Mouse (Mus musculus) thymus, adult 2 months (tissue): ENCODE data around the gene Vwc2. TPM values are rescaled to one million over a fixed set of nuclear protein-coding genes. Genes with fewer than 3 reads are reported as not detected.

Source experiments
- DNase-seq: peaks from one replicate; pipeline ENCODE4 v3.0.0; 2021
- H3K27ac ChIP-seq: fragments of 200-500 bp; 2 replicates; pipeline ENCODE4 v1.5.1; 2012; ENCODE audit warnings: low read length, control low read depth; ENCODE audit not compliant: control insufficient read depth, insufficient read depth
- H3K27me3 ChIP-seq: fragments of 200-500 bp; 2 replicates; pipeline ENCODE4 v1.6.1; 2012; ENCODE audit warnings: mild to moderate bottlenecking, low read length, moderate library complexity, mixed read lengths; ENCODE audit not compliant: control insufficient read depth, insufficient read depth
- H3K36me3 ChIP-seq: fragments of 200-500 bp; 2 replicates; pipeline ENCODE4 v1.6.1; 2012; ENCODE audit warnings: mild to moderate bottlenecking, low read length, moderate library complexity; ENCODE audit not compliant: control insufficient read depth, insufficient read depth
- H3K4me1 ChIP-seq: fragments of 200-500 bp; replicated peaks from 2 replicates; pipeline ENCODE4 v1.6.1; 2012; ENCODE audit warnings: low read length; ENCODE audit not compliant: control insufficient read depth, insufficient read depth
- H3K4me3 ChIP-seq: fragments of 200-500 bp; 2 replicates; pipeline ENCODE4 v1.5.1; 2012; ENCODE audit warnings: mild to moderate bottlenecking, low read length, control low read depth, moderate library complexity; ENCODE audit not compliant: control insufficient read depth, insufficient read depth
- CTCF ChIP-seq: fragments of 200-500 bp; IDR thresholded peaks from 2 replicates; pipeline ENCODE4 v1.5.1; 2012; ENCODE audit warnings: mild to moderate bottlenecking, control low read depth, low read length, moderate library complexity, borderline replicate concordance; ENCODE audit not compliant: control insufficient read depth, poor library complexity, insufficient read depth; ENCODE audit errors: extremely low read depth
- POLR2A ChIP-seq: fragments of 200-500 bp; IDR thresholded peaks from 2 replicates; pipeline ENCODE4 v1.6.1; 2012; ENCODE audit warnings: mild to moderate bottlenecking, low read length, control low read depth, moderate library complexity; ENCODE audit not compliant: control insufficient read depth, poor library complexity, insufficient read depth; ENCODE audit errors: extremely low read depth
- WGBS: fragments of 180-500 bp; shearing (Covaris S2); methylation state at CpG from one replicate; pipeline ENCODE4 v1.1.7; 2018; 5-methylcytosine and 5-hydroxymethylcytosine counted together
- polyA plus RNA-seq: library from polyadenylated mRNA; depleted of rRNA; stranded (reverse); fragments of >200 nt; gene quantifications from 2 replicates; pipeline ENCODE4 v1.2.3, GENCODE M21; 2012; rRNA removed

Gene Vwc2
- 0.18 and 0.20 TPM in 2 replicates for polyA plus RNA-seq

DNA sequence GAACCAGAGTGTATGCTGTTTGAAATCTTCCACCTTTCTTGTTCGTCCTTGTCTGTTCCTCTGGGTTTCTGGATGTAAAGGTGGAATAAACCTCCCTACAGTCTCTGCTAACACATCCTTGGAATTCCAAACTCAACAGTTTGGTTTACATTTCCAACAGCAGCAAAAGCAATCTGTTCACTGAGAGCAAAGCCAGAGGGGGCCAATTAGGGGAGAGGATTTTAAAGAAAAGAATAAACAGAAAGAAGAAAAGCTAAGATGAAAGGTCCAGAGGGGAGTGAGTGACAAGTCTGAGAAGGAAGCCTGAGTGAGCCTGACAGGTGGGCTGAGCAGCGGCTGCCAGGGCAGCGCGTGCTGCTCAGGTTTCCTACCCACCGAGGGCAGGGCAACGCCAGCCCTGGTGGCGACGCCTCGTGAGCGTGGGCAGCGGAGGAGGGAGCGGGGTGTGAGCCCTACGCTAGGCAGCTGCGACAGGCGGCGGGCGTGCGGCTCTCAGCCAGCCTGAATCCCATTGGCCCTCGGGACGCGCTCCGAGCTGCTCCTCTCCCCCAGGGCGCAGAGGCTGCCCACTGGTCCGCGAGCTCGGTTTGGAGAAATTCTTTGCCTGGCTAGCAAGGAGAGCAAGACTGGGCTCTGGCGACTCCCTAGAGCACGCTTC is at the start of gene Vwc2:
Gene Vwc2, plus strand, starts transcription at position 648 of the 658 bp plus-strand sequence.
- H3K36me3 ChIP-seq: no peaks in the 10 kb centered on the region
- TF ChIP-seq POLR2A (no peak), CTCF (no peak)
- WGBS: 5% methylated on average over 28 of the region's 28 CpGs
- H3K4me1 ChIP-seq: no peaks in the 10 kb centered on the region
- no peak within 1 kb of the TSS for H3K27ac ChIP-seq
- DNase-seq: no peak
- H3K4me3 ChIP-seq: no peak within 1 kb of the TSS
- H3K27me3 ChIP-seq: no peaks in the 10 kb centered on the region; the same call in 1 of the 2 replicates

DNA sequence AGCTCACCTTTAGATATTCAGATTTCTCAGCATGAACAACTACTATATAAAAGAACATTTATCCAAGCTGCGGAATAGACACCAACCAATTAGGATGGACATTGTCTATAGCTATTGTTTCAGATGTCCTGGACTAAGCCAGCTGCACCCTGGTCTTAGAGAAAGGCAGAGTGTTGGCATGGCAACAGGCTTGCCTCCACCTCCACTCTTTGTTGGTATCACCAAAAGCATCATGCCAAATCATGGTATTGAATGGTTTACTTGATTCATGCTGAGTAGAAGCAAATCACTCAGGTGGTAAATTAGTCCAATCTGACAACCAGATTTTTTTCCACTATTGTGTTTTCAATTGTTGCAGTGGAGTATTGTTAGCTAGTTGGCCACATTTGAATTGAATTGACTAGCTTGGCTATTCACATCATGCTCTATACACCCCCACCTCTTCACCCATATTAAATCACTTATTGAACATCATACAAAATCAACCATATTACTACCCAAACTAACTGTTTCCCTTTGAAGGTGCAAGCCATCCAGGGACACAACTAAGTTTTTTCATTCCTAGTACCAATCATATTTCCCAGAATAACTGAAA is 25.8 kb upstream of the Vwc2 start:
- H3K4me1 ChIP-seq: no peaks in the 10 kb centered on the region
- DNase-seq: no peak
- 94% methylated on average over 1 of the region's 1 CpGs for WGBS
- H3K4me3 ChIP-seq: no peak overlapping the region
- no peaks in the 10 kb centered on the region for H3K36me3 ChIP-seq
- no peaks in the 10 kb centered on the region for H3K27me3 ChIP-seq
- no peak overlapping the region for H3K27ac ChIP-seq
- TF ChIP-seq POLR2A: no peak
- no peak for TF ChIP-seq CTCF

DNA sequence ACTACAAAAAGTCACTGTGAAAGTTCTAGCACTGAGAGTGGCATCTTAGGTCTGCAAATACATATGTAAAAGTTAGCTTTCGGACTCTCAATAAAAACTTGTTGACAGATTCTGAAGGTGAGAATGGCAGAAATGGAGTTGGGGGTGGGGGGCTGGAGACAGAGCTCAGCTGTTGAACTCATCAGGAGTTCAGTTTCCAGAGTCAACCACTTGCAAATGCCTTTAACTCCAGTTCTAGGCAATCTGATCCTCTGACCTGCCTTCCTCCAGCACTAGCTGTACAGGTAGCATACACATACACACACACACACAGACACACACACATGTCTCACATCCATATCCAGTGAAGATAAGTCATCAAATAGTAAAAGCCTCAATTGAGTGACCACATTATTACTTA is 16.4 kb upstream of the Vwc2 start:
- Histone ChIP-seq H3K27ac (no peak overlapping the region), H3K4me1 (no peaks in the 10 kb centered on the region), H3K4me3 (no peak overlapping the region), H3K36me3 (no peaks in the 10 kb centered on the region), H3K27me3 (no peaks in the 10 kb centered on the region)
- no peak for DNase-seq
- TF ChIP-seq CTCF: no peak
- WGBS: 96% methylated on average over 1 of the region's 1 CpGs

DNA sequence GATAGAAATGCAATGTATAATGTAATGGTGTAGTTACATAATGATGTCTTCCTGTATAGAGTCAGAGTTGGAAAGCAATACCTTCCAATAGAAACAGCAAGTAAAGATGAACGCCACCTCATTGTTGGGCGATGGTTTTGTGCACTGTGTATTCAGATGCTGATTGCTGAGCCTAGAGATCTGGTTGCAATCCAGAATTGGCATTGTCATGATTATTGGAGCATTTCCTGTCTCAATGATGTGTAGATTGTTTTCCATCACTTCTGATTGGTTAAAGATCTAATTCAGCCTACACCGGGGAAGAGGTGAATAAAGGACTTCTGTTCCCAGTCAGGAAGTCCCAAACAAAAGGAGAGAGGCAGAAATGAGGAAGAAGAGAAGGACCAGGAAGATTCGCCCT is 15.7 kb upstream of the Vwc2 start:
- no peaks in the 10 kb centered on the region for H3K27me3 ChIP-seq
- no peaks in the 10 kb centered on the region for H3K4me1 ChIP-seq
- H3K4me3 ChIP-seq: no peak overlapping the region
- no peak overlapping the region for H3K27ac ChIP-seq
- no peaks in the 10 kb centered on the region for H3K36me3 ChIP-seq
- DNase-seq: no peak
- TF ChIP-seq CTCF: no peak
- TF ChIP-seq POLR2A: no peak
- 77% methylated on average over 4 of the region's 4 CpGs for WGBS

DNA sequence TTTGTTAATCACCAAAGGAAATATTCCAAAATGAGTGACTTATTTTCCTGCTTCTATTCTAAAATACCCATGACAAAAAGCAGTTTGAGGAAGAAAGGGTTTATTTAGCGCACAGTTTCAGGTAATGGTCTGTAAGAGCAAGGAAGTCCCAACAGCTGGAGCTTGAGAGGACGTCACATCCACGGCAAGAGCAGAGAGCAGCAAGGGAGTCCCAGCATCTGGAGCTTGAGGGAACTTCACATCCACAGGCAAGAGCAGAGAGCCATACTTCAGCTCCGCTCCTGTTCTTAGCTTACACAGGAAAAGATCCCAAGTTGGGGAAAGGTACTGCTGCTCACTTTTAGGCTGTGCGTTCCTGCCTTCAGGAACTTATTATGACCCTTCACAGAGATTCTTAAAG is 15.0 kb upstream of the Vwc2 start:
- Histone ChIP-seq H3K4me3 (no peak overlapping the region), H3K27ac (no peak overlapping the region), H3K36me3 (no peaks in the 10 kb centered on the region), H3K27me3 (no peaks in the 10 kb centered on the region), H3K4me1 (no peaks in the 10 kb centered on the region)
- WGBS: 85% methylated on average over 5 of the region's 5 CpGs
- TF ChIP-seq POLR2A (no peak), CTCF (no peak)
- DNase-seq: no peak

DNA sequence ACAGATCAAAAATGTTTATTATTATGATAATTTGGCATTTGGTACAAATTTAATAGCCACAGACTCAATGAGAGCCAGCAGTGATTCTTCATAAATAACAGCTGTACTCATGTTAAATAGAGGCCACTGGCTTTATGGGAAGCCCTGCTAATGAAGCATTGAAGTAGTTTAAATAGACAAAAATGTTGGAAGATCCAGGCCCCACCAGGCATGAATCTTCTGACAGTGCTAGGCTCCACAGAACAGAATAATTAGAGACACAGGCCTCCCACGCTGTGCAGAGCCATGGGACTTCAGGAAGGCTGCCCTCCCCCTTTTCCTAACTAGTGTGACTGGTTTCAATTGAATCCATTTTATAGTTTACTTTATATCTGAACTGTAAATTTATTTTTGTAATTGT is 11.8 kb upstream of the Vwc2 start:
- H3K27me3 ChIP-seq: no peaks in the 10 kb centered on the region
- WGBS: 85% methylated on average over 1 of the region's 1 CpGs
- TF ChIP-seq CTCF: no peak
- TF ChIP-seq POLR2A: no peak

DNA sequence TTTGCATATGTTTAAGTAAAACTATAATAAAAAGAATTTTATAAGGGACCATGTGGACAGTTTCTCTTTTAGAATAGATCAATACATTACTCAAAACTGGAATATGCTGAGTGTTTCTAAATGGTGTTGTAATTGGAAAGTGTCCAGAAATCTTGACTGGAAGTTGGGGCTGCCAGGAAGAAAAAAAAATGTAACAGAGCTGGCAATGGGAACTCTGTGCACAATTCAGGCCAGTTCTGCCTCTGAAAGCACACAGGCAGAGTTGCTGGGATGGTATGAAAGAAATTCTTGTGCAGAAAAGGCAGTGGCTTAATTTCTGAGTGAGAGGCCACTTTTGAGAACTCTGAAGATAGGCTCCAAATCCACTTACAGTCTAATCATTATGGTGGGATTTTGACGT is 11.4 kb upstream of the Vwc2 start:
- DNase-seq: no peak
- Histone ChIP-seq H3K36me3 (no peaks in the 10 kb centered on the region), H3K27ac (no peak overlapping the region), H3K4me1 (no peaks in the 10 kb centered on the region), H3K27me3 (no peaks in the 10 kb centered on the region), H3K4me3 (no peak overlapping the region)
- 71% methylated on average over 1 of the region's 1 CpGs for WGBS
- TF ChIP-seq POLR2A: no peak
- TF ChIP-seq CTCF: no peak

More for the DNA sequence above, 11.8 kb upstream of the Vwc2 start:
- H3K4me3 ChIP-seq: no peak overlapping the region
- DNase-seq: no peak
- no peaks in the 10 kb centered on the region for H3K4me1 ChIP-seq
- H3K27ac ChIP-seq: no peak overlapping the region
- H3K36me3 ChIP-seq: no peaks in the 10 kb centered on the region
